Mouse (Mus musculus): ENCODE results near the gene Kcnk7. TPM values are rescaled to one million over a fixed set of nuclear protein-coding genes. Genes with fewer than 3 reads are reported as not detected.

Kcnk7 gene
- polyA plus RNA-seq, 1 experiment from 2014 or later, result 0.33 TPM

DNA sequence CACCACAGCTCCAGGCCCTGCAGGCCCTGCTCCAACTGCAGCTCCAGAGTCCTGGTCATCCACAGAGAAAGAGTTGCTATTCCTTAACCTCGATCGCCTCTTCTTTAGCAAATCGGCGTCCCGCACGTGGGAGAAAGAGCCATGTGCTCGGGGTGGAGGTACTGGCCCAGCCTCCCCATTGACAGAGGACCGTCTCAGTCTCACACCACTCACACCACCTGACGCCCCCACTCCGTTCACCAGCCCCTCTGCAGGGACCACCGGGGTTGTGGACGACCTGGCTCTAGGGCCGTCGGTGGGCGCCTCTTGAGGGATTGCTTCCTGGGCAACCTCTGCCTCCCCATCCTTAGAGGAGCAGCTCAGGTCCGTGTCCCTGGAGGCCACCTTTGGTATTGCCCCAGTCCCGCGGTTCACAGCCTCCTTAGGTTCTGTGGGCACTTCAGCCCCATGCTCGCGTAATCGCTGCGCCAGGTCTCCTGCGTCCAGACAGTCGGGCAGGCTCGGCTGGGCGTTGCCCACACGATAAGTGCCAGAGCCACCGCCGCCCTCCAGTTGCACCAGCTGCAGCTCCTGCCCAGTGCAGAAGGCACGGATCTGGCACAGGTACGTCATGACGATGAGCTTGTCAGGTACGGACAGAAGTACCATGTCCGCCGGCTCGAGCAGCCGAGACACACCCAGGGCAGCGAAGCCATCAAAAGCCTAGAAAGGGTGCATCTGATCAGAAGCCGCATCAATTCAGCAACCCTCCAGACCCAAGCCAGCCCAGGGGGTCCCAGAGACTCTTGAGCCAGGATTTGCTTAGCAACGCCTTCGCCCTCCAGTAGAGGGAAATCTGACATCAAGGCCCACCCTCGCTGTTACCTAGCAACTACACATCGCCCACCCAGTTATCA is 11.9 kb downstream of the Kcnk7 start:
- no peaks in the 10 kb centered on the region for H3K27me3 ChIP-seq
- peak overlapping the region; percentile 33 for H3K4me2 ChIP-seq (replicated peaks)
- WGBS, result 17% methylated on average over 43 of the region's 43 CpGs
- H3K9me3 ChIP-seq, result no peaks in the 10 kb centered on the region
- H3K9ac ChIP-seq (replicated peaks), result peak overlapping the region; percentile 41
- H3K4me3 ChIP-seq, result peak overlapping the region; percentile 27
- peaks cover 19% of the 10 kb centered on the region for H3K4me1 ChIP-seq
- H3K36me3 ChIP-seq, result peaks cover 57% of the 10 kb centered on the region
- peak; percentile 67 for ATAC-seq (replicated peaks)
- 0 out of 2 replicates have a peak overlapping the region, but pooled peaks have one; percentile 43 for H3K27ac ChIP-seq (replicated peaks)

DNA sequence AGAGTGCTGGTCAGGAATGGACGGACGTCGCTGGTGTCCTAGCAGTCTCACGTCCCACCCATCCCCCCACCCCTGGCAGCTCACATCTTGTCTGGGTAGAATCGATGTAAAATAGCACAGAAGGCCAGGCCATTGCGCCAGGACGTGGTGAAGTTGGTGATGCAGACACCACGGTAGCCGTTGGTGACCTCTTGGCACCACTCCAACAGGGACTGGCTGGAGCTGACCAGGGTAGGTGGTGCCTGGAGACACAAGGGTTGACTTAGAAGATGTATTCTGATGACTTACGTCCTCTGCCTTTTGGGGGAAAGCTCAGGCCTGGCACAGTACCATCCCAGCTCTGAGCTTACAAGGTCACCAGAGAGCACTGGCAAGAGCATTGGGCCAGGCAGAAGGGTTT is 12.8 kb downstream of the Kcnk7 start:
- Histone ChIP-seq H3K4me3 (no peak overlapping the region), H3K27ac (replicated peaks) (peak overlapping the region; percentile 27; the same call in 1 of the 2 replicates), H3K9ac (replicated peaks) (no peak overlapping the region), H3K27me3 (no peaks in the 10 kb centered on the region), H3K4me1 (peaks cover 19% of the 10 kb centered on the region), H3K36me3 (peaks cover 63% of the 10 kb centered on the region), H3K9me3 (no peaks in the 10 kb centered on the region), H3K4me2 (replicated peaks) (no peak overlapping the region)
- no peak for ATAC-seq (replicated peaks)
- 60% methylated on average over 10 of the region's 10 CpGs for WGBS

DNA sequence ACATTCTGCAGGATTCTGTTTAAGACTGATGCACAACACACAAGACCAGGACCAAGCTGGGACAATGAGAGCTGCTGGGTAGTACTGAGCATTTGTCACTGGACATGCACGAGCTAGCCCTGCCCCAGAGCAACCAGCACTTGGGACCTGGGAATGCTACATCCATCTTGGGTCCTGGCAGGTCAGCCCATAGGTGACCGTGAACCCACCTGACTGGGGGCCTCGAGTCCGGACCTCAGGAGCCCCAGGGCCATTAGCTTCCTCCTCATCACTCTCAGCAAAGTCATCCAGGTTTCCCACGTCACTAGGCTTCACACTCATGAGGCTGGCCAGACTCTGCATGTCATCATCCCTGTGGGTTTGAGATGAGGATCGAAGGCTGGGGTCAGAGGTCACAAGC is 17.1 kb downstream of the Kcnk7 start:
- no peak overlapping the region for H3K27ac ChIP-seq (replicated peaks)
- 93% methylated on average over 6 of the region's 6 CpGs for WGBS
- H3K4me1 ChIP-seq, result peaks cover 29% of the 10 kb centered on the region
- no peaks in the 10 kb centered on the region for H3K9me3 ChIP-seq
- ATAC-seq (replicated peaks), result no peak
- H3K4me3 ChIP-seq, result no peak overlapping the region
- peaks cover 77% of the 10 kb centered on the region for H3K36me3 ChIP-seq
- H3K4me2 ChIP-seq (replicated peaks), result no peak overlapping the region
- H3K9ac ChIP-seq (replicated peaks), result no peak overlapping the region
- no peaks in the 10 kb centered on the region for H3K27me3 ChIP-seq

GRCm38 (mm10) chr19:5722848-5723425 is 18.8 kb downstream of the Kcnk7 start:
- Histone ChIP-seq H3K9ac (replicated peaks) (no peak overlapping the region), H3K27me3 (no peaks in the 10 kb centered on the region), H3K4me3 (no peak overlapping the region), H3K4me1 (peaks cover 36% of the 10 kb centered on the region), H3K27ac (replicated peaks) (no peak overlapping the region), H3K36me3 (peaks cover 67% of the 10 kb centered on the region), H3K4me2 (replicated peaks) (no peak overlapping the region), H3K9me3 (no peaks in the 10 kb centered on the region)
- WGBS, result 92% methylated on average over 7 of the region's 7 CpGs
- no peak for ATAC-seq (replicated peaks)

DNA sequence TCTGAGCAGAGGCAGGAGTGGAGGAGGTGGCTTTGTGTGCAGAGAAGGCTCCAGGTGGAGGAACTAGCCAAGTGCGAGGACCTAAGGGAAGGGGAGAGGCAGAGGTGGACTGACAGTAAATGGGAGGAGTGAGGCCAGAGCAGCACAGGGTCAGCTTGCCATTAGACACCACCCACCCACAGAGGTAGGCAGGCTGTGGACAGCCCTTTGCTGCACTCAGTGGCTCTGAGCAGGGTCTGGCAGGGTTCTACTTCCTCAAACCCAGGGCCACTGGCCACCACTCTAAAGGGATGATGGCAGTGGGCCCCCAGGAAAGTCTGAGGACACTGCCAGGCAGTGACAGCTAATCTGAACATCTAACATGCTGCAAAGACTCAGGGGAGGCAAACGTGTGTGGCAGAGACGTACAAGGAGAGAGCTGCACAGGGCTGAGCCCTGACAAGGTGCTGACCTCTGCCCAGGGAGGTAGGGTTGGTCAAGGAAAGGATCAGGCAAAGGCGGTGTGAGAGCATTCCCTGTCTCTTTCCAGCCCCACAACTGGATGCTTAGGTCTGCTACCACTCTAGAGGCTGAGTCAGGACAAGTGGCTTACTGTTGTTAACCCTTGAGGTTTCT is 19.9 kb downstream of the Kcnk7 start:
- Histone ChIP-seq H3K27ac (replicated peaks) (no peak overlapping the region), H3K4me3 (no peak overlapping the region), H3K9ac (replicated peaks) (no peak overlapping the region), H3K4me1 (peaks cover 45% of the 10 kb centered on the region), H3K36me3 (peaks cover 58% of the 10 kb centered on the region), H3K27me3 (no peaks in the 10 kb centered on the region), H3K9me3 (no peaks in the 10 kb centered on the region), H3K4me2 (replicated peaks) (no peak overlapping the region)
- ATAC-seq (replicated peaks), result no peak
- WGBS, result 79% methylated on average over 4 of the region's 4 CpGs

GRCm38 (mm10) chr19:5724549-5724941 is 20.4 kb downstream of the Kcnk7 start:
- H3K27ac ChIP-seq (replicated peaks), result no peak overlapping the region
- H3K4me3 ChIP-seq, result no peak overlapping the region

DNA sequence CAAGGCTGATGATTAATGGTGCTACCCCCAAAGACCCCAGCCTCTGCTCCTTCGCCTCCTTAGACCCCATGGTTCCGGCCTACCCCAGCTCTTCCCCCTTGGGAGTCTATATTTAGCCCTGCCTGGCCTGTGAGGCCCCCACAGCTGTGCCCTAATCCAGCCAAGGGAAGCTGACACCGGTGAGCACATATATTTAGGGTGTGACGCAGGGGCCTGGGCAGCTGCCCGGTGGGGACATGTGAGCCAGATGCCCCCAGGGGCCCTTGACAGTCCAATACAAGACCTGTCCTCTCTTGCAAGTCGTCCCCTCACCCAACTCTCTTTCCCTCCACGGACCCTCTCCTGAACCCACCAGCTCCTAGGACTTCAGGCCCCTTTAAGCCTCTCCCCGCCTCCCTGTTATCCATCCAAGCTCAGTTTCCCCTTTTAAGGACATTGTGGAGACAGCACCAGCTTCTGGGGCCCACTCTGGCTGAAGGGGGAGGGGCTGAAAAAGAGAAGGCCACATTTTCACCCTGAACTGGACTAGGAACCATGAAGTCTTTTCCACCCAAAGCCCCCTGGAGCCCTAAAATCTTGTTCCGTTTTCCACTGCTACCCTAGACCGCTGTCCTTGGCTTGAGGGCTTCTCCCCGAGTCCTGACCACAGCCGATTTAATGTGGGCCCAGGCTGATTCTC is 21.0 kb downstream of the Kcnk7 start:
- H3K4me2 ChIP-seq (replicated peaks), result peak overlapping the region; percentile 99
- H3K27me3 ChIP-seq, result no peaks in the 10 kb centered on the region
- H3K27ac ChIP-seq (replicated peaks), result no peak overlapping the region
- WGBS, result 84% methylated on average over 12 of the region's 12 CpGs
- H3K9me3 ChIP-seq, result no peaks in the 10 kb centered on the region
- H3K4me3 ChIP-seq, result 0 out of 2 replicates have a peak overlapping the region, but pooled peaks have one; percentile 96
- H3K4me1 ChIP-seq, result peaks cover 51% of the 10 kb centered on the region
- H3K36me3 ChIP-seq, result peaks cover 46% of the 10 kb centered on the region
- peak overlapping the region; percentile 54 for H3K9ac ChIP-seq (replicated peaks)
- no peak for ATAC-seq (replicated peaks)

More at GRCm38 (mm10) chr19:5724549-5724941, 20.4 kb downstream of the Kcnk7 start:
- Histone ChIP-seq H3K36me3 (peaks cover 53% of the 10 kb centered on the region), H3K27me3 (no peaks in the 10 kb centered on the region), H3K9me3 (no peaks in the 10 kb centered on the region), H3K9ac (replicated peaks) (no peak overlapping the region), H3K4me2 (replicated peaks) (no peak overlapping the region), H3K4me1 (peaks cover 45% of the 10 kb centered on the region)
- 86% methylated on average over 7 of the region's 7 CpGs for WGBS
- ATAC-seq (replicated peaks), result no peak

DNA sequence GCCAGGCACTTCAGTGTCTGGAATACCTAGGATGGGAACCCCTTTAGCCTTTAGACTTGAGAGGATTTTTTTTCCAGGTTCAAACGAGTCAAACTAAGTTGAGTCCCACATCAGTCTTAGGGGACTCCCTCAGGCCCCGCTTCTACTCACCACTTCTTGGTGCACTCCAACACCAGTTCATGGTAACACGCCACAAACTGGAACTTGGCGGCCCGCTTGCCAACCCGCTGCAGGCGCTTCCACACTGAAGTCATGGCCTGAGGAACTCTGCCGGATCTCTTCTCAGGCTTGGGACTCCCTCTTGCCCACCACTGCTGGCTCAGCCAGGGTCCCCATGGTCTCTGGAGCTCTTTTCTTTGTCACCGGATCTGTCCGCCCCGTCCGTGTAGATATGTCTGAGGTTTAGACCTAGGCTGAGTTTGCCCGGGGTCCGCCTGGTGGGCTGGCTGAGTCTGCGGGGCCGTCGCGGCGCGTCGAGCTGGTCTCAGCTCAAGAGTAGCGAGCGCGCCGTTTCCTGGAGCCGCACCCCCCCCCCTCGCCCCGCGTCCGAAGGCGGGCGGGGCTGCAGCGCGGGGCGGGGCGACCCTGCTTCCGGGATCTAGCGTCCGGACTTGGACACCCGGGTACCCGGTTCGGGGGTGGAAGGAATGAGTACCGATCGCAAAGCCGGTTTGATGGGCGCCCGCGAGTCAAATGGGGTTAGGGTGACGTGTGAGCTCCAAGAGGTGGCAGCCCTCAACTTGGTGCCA is 21.8 kb downstream of the Kcnk7 start, which contains the start of gene Ehbp1l1:
Gene Ehbp1l1, minus strand, starts transcription at position 551 of the 749 bp plus-strand sequence.
- no peaks in the 10 kb centered on the region for H3K9me3 ChIP-seq
- ATAC-seq (replicated peaks), result no peak
- H3K27me3 ChIP-seq, result no peaks in the 10 kb centered on the region
- H3K4me3 ChIP-seq, result peak within 1 kb of the TSS; percentile 96
- H3K27ac ChIP-seq (replicated peaks), result 0 out of 2 replicates have a peak within 1 kb of the TSS, but pooled peaks have one; percentile 11
- H3K4me2 ChIP-seq (replicated peaks), result peak within 1 kb of the TSS; percentile 99
- peak within 1 kb of the TSS; percentile 99 for H3K9ac ChIP-seq (replicated peaks)
- H3K4me1 ChIP-seq, result peaks cover 59% of the 10 kb centered on the region
- peaks cover 39% of the 10 kb centered on the region for H3K36me3 ChIP-seq
- 14% methylated on average over 49 of the region's 49 CpGs for WGBS

DNA sequence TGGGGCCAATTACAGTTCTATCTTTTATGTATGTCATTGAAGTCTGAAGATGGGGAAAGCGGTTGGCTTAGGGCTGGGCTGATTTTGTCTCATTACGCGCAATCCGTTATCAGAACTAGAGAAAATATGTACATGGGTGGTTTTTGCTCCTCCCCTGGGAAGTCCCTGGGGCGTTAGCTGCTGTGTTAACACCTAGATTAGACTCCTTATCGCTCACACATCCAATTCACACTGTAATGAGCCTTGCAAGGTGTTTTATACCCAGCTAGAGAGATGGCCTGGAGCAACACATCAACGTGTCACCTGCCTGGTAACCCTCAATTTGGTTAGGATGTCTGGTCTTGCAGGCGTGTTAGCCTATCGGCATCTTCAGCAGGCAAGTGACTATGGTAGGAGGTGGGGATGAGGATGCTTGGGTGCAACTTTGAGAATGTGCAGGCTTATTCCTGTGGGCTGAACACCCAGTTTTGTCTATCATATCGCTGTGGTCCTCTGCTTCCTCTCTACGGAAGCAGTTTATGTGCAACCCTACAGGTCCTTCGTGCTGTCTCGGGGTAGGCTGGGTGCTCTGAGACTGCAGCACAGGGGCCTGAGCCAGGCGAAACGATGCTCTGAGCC is 22.9 kb downstream of the Kcnk7 start:
- Histone ChIP-seq H3K4me1 (peaks cover 66% of the 10 kb centered on the region), H3K4me2 (replicated peaks) (peak overlapping the region; percentile 99), H3K36me3 (peaks cover 28% of the 10 kb centered on the region), H3K4me3 (peak overlapping the region; percentile 96), H3K27ac (replicated peaks) (no peak overlapping the region; the same call in 1 of the 2 replicates), H3K27me3 (no peaks in the 10 kb centered on the region), H3K9me3 (no peaks in the 10 kb centered on the region), H3K9ac (replicated peaks) (peak overlapping the region; percentile 99)
- whole genome bisulfite sequencing, result 84% methylated on average over 15 of the region's 15 CpGs
- ATAC-seq (replicated peaks), result no peak

DNA sequence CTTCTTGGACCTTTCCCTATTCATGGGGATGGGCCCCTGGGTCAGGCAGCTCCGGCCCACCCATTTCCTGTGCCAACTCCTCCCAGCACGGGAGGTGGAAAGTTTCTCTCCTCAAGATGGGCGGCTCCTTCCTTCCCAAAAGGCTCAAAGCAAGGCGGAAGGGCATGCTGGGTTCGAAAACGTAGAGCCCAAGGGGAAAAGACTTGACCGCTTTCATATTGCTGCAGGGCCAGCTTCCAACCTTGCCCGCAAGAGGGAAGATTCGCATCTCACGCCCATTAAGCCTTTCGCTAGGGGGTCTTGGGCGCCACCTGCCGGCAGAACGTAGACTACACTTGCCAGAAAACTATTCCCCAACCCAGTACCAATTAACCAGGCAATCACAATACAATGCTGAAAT is 23.5 kb downstream of the Kcnk7 start:
- Histone ChIP-seq H3K27ac (replicated peaks) (peak overlapping the region; percentile 96), H3K36me3 (peaks cover 22% of the 10 kb centered on the region), H3K27me3 (no peaks in the 10 kb centered on the region), H3K9me3 (no peaks in the 10 kb centered on the region), H3K4me1 (peaks cover 68% of the 10 kb centered on the region), H3K4me2 (replicated peaks) (peak overlapping the region; percentile 99), H3K4me3 (peak overlapping the region; percentile 96), H3K9ac (replicated peaks) (peak overlapping the region; percentile 99)
- ATAC-seq (replicated peaks), result no peak
- 5% methylated on average over 14 of the region's 14 CpGs for WGBS

All from forebrain, embryonic 15.5 days (tissue).